Comparison of ENCODE assay signal across 8 mouse cellular contexts in the genomic region with DNA sequence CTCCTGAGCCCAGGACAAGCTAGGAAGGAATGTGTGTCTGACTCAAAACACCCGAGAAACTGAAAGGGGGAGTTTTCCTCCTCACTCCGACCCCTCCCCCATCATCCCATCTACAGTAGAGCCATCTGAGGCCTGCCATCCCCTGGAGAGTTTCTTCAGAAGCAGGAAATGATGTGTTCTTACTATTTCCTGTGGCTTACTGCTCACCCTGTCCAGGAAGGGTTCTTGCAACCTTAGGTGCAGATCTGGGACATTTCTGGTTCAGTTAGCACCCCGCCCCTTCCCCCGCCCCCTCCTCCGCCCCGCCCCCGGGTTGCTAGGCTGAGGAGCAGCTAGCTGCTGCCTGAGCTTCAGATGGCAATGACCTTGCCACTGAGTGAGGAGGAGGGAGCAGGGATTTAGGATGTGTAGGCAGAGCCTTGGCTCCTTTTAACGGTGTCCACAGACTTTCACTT. TPM values are rescaled to one million over a fixed set of nuclear protein-coding genes. Genes with fewer than 3 reads are reported as not detected.
A peak's percentile ranks its signal among the peaks of the same experiment; 100 is the strongest.
DNase-seq lines count a peak whose midpoint lies in the region; ATAC-seq and TF ChIP-seq lines count a peak whose summit lies in the region.

No protein-coding gene starts in this region.

- H3K27me3 ChIP-seq in limb, embryonic 13.5 days, result no peaks in the 10 kb centered on the region
- H3K27me3 ChIP-seq in midbrain, postnatal 0 days (ENCODE audit: insufficient read depth, low read length), result no peaks in the 10 kb centered on the region

- H3K9me3 ChIP-seq in limb, embryonic 13.5 days, result no peaks in the 10 kb centered on the region
- no peaks in the 10 kb centered on the region for H3K9me3 ChIP-seq in midbrain, postnatal 0 days (ENCODE audit: low read length)

- H3K9ac ChIP-seq in limb, embryonic 13.5 days, result peak overlapping the region; percentile 48; the same call in 1 of the 2 replicates
- H3K9ac ChIP-seq in midbrain, postnatal 0 days (replicated peaks; ENCODE audit: low read length, poor library complexity, severe bottlenecking), result no peak overlapping the region

- no peak overlapping the region for H3K4me3 ChIP-seq in layer of hippocampus, adult 2 months
- peak overlapping the region; percentile 9; the same call in 1 of the 2 replicates for H3K4me3 ChIP-seq in limb, embryonic 13.5 days
- H3K4me3 ChIP-seq in midbrain, postnatal 0 days (ENCODE audit: low read depth, low read length), result no peak overlapping the region

- 2% methylated on average over 8 of the region's 8 CpGs for WGBS in limb, embryonic 13.5 days
- 2% methylated on average over 8 of the region's 8 CpGs for WGBS in midbrain, postnatal 0 days

- H3K36me3 ChIP-seq in limb, embryonic 13.5 days, result peaks cover 11% of the 10 kb centered on the region
- H3K36me3 ChIP-seq in midbrain, postnatal 0 days (ENCODE audit: insufficient read depth, low read length), result no peaks in the 10 kb centered on the region

- TF ChIP-seq CTCF in layer of hippocampus, adult 2 months (conservative IDR thresholded peaks at IDR 0.05), result no peak
- TF ChIP-seq CTCF in midbrain, postnatal 0 days (IDR thresholded peaks at IDR 0.05), result no peak

- peaks cover 31% of the 10 kb centered on the region for H3K4me1 ChIP-seq in limb, embryonic 13.5 days
- H3K4me1 ChIP-seq in midbrain, postnatal 0 days (ENCODE audit: insufficient read depth, low read length), result no peaks in the 10 kb centered on the region

- peak overlapping the region; percentile 61; the same call in 1 of the 2 replicates for H3K27ac ChIP-seq in layer of hippocampus, adult 2 months
- peak overlapping the region; percentile 81 for H3K27ac ChIP-seq in limb, embryonic 13.5 days
- no peak overlapping the region for H3K27ac ChIP-seq in midbrain, postnatal 0 days (ENCODE audit: low read depth, low read length)

- H3K4me2 ChIP-seq in limb, embryonic 13.5 days (replicated peaks), result peak overlapping the region; percentile 46; the same call in 1 of the 2 replicates
- no peak overlapping the region for H3K4me2 ChIP-seq in midbrain, postnatal 0 days (ENCODE audit: low read depth, low read length, poor library complexity, severe bottlenecking)

- DNase-seq in layer of hippocampus, adult 2 months (ENCODE audit: low spot score in 2 of 2), result no peak
- DNase-seq in layer of hippocampus, adult 18-20 months (ENCODE audit: low spot score in 2 of 2), result no peak
- DNase-seq in embryo, embryonic 10.5 days (ENCODE audit: low spot score), result peak; percentile 76
- DNase-seq in midbrain, postnatal 0 days (ENCODE audit: low spot score), result peak; percentile 26
- DNase-seq in yolk sac, embryonic 10.5 days (ENCODE audit: low spot score), result peak; percentile 71
- DNase-seq in testis, postnatal 10 days (ENCODE audit: low spot score), result no peak

- ATAC-seq in hematopoietic stem cell, adult 5-6 weeks (replicated peaks in 1 of 2; ENCODE audit: insufficient read depth in 1 of 2, low FRiP score in 2 of 2, low TSS enrichment in 1 of 2, low read depth in 1 of 2, poor library complexity in 2 of 2, severe bottlenecking in 2 of 2), result peak; percentile 80 to 91
- ATAC-seq in limb, embryonic 13.5 days (ENCODE audit: low FRiP score, low read depth), result peak; percentile 79
- 0 out of 2 replicates have a peak, but pooled peaks have one; percentile 20 for ATAC-seq in midbrain, postnatal 0 days (ENCODE audit: low FRiP score)

RNA-seq across cellular contexts. Expression of a gene that starts 11.1 kb away (rescaled TPM):
- not detected for total RNA-seq in layer of hippocampus, adult 2 months (2021)
- total RNA-seq in layer of hippocampus, adult 18-20 months (2021), result not detected
- 0.44 TPM in 1 of 2 replicates, not detected in the other for total RNA-seq in hematopoietic stem cell, adult 5-6 weeks (2017)
- polyA plus RNA-seq in limb, embryonic 13.5 days (2015; fragmentation: Nextera tagmentation; extraction: Ambion mirVana), result not detected in 2 replicates
- 0.33 and 0.49 TPM in 2 replicates for total RNA-seq in midbrain, postnatal 0 days (2014; rRNA removed)
- not detected in 2 replicates for polyA plus RNA-seq in midbrain, postnatal 0 days (2015; fragmentation: Nextera tagmentation; extraction: Ambion mirVana)

RNA-seq across cellular contexts. Expression of a gene that starts 15.0 kb away (rescaled TPM):
- 1 to 10 TPM; 2.5 to 2.7 TPM for total RNA-seq in layer of hippocampus, adult 2 months (2021)
- total RNA-seq in layer of hippocampus, adult 18-20 months (2021), result 1 to 10 TPM; 3.3 to 4.0 TPM
- 40.2 and 62.5 TPM in 2 replicates for total RNA-seq in hematopoietic stem cell, adult 5-6 weeks (2017)
- polyA plus RNA-seq in limb, embryonic 13.5 days (2015; fragmentation: Nextera tagmentation; extraction: Ambion mirVana), result 124 and 125 TPM in 2 replicates
- total RNA-seq in midbrain, postnatal 0 days (2014; rRNA removed), result 18.2 and 20.7 TPM in 2 replicates
- polyA plus RNA-seq in midbrain, postnatal 0 days (2015; fragmentation: Nextera tagmentation; extraction: Ambion mirVana), result 16.3 and 16.5 TPM in 2 replicates

RNA-seq across cellular contexts. Expression of a gene that starts 32.1 kb away (rescaled TPM):
- 100 to 1,000 TPM; 285 to 293 TPM for total RNA-seq in layer of hippocampus, adult 2 months (2021)
- total RNA-seq in layer of hippocampus, adult 18-20 months (2021), result 100 to 1,000 TPM; 284 to 304 TPM
- total RNA-seq in hematopoietic stem cell, adult 5-6 weeks (2017), result 288 and 367 TPM in 2 replicates
- polyA plus RNA-seq in limb, embryonic 13.5 days (2015; fragmentation: Nextera tagmentation; extraction: Ambion mirVana), result 246 and 261 TPM in 2 replicates
- 539 and 562 TPM in 2 replicates for total RNA-seq in midbrain, postnatal 0 days (2014; rRNA removed)
- polyA plus RNA-seq in midbrain, postnatal 0 days (2015; fragmentation: Nextera tagmentation; extraction: Ambion mirVana), result 380 and 390 TPM in 2 replicates

Comparison
In these comparisons a context has a peak if more than half of its experiments do, and no peak if none do; other contexts are left out.
1. DNase-seq: peak in embryo, embryonic 10.5 days (single experiment), midbrain, postnatal 0 days (single experiment) and yolk sac, embryonic 10.5 days (single experiment); none in layer of hippocampus, adult 2 months (0 of 2), layer of hippocampus, adult 18-20 months (0 of 2) and testis, postnatal 10 days (single experiment).
2. ATAC-seq: peak in every context shown above with its lines; median percentile 86 in hematopoietic stem cell, adult 5-6 weeks; 79 in limb, embryonic 13.5 days; 20 in midbrain, postnatal 0 days.